Comparison of ENCODE assay signal across 8 mouse cellular contexts in the genomic region with DNA sequence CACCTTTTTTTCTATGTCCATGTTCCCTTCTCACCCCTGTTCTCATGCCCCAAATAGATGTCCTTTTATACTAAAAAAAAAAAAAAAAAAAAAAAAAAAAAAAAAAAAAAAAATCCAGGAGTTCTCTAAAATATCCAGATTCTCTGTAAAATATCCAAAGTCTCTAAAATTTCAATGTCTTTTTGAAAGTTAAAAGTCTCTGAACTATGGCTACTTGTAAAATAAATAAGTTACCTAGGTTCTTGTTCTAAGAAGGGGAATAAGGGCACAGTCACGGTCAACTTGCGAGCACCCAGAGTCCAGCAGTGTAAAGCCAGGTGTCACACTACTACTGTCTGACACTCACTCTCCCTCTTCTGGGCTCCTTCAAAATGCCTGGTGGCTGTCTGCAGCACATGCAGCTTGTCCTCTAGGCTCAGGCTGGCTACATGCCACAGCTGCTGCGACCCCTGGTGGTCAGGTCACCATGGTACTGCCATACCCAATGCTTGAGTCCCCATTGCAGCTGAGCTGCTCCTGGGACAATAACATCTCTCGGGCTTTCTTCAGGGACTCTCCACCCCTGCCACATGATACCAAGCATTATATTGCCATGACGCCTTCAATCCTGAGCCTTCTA. TPM values are rescaled to one million over a fixed set of nuclear protein-coding genes. Genes with fewer than 3 reads are reported as not detected.
DNase-seq lines count a peak whose midpoint lies in the region; TF ChIP-seq lines count a peak whose summit lies in the region.

No protein-coding gene starts in this region.

- DNase-seq in ES-E14 (ENCODE audit: low read depth, low spot score), result peak; percentile 78
- peak; percentile 47 for DNase-seq in fibroblast of lung, adult 2 months (ENCODE audit: low read depth)
- peak; percentile 77 to 90 for DNase-seq in heart, postnatal 14 days
- DNase-seq in kidney, postnatal 4 days, result peak; percentile 93
- DNase-seq in lung, postnatal 10 days, result peak; percentile 91
- DNase-seq in right cerebral cortex, postnatal 14 days, result peak; percentile 78
- DNase-seq in urinary bladder, postnatal 4 days (ENCODE audit: low spot score in 2 of 2), result peak; percentile 72 to 89

- TF ChIP-seq CTCF in bone marrow, adult 2 months (IDR thresholded peaks at IDR 0.05; ENCODE audit: control insufficient read depth, insufficient read depth, low read length), result peak; percentile 94

- 46% methylated on average over 5 of the region's 5 CpGs for WGBS in bone marrow, adult 2 months

- no peak overlapping the region for H3K27ac ChIP-seq in ES-E14 (ENCODE audit: insufficient read depth, low read depth, low read length, poor library complexity, severe bottlenecking)
- no peak overlapping the region for H3K27ac ChIP-seq in bone marrow, adult 2 months (ENCODE audit: control insufficient read depth, insufficient read depth, low read depth, low read length, poor library complexity)

- H3K9ac ChIP-seq in ES-E14 (ENCODE audit: insufficient read depth, low read depth, low read length, poor library complexity, severe bottlenecking), result no peak overlapping the region

- H3K36me3 ChIP-seq in ES-E14 (ENCODE audit: control insufficient read depth, insufficient read depth, low read length, poor library complexity, severe bottlenecking), result peaks cover 32% of the 10 kb centered on the region

- intact Hi-C loops in heart, postnatal 14 days (cut with DNase I), result loop anchor here (5.0 kb wide), 1 partner anchor 224 kb away; no protein-coding TSS in a partner anchor

- no peak overlapping the region for H3K4me3 ChIP-seq in ES-E14 (ENCODE audit: insufficient read depth in 1 of 2, low read depth in 1 of 2, low read length in 2 of 2, poor library complexity in 1 of 2, severe bottlenecking in 1 of 2)
- H3K4me3 ChIP-seq in bone marrow, adult 2 months (replicated peaks; ENCODE audit: control insufficient read depth, low read depth, low read length), result no peak overlapping the region

- H3K9me3 ChIP-seq in ES-E14 (ENCODE audit: control insufficient read depth, insufficient read depth, low read depth, low read length), result no peaks in the 10 kb centered on the region

- H3K4me1 ChIP-seq in ES-E14 (ENCODE audit: control insufficient read depth in 2 of 2, insufficient read depth in 2 of 2, low read length in 2 of 2, poor library complexity in 1 of 2), result no peaks in the 10 kb centered on the region; a peak in 1 of 4 replicates
- H3K4me1 ChIP-seq in bone marrow, adult 2 months (ENCODE audit: control insufficient read depth, insufficient read depth, low read length), result no peaks in the 10 kb centered on the region

- TF ChIP-seq POLR2A in bone marrow, adult 2 months (IDR thresholded peaks at IDR 0.05; ENCODE audit: borderline replicate concordance, control insufficient read depth, low read depth, low read length), result no peak

- in situ Hi-C loops in ES-E14 (cut with MboI; ENCODE audit: low sequenced_read_pairs in 2 of 2, unreplicated experiment in 2 of 2), result no loop called here

TF ChIP-seq in ES-E14, 5 proteins besides CTCF, POLR2A, EP300 and RAD21:
- TF ChIP-seq ZNF384 (IDR thresholded peaks at IDR 0.05; ENCODE audit: low read depth, low read length) (peak; percentile 89), CHD2 (IDR thresholded peaks at IDR 0.05; ENCODE audit: low read depth, low read length) (no peak), HCFC1 (IDR thresholded peaks at IDR 0.05; ENCODE audit: borderline replicate concordance, insufficient read depth, low read length) (no peak), ZC3H11A (IDR thresholded peaks at IDR 0.05; ENCODE audit: borderline replicate concordance, low read depth, low read length) (peak; percentile 30; the same call in 1 of the 2 replicates)

RNA-seq across cellular contexts. Expression of a gene that starts 18.3 kb away (rescaled TPM):
- total RNA-seq in ES-E14 (2012; rRNA removed), result 35.6 and 47.2 TPM in 2 replicates
- 1.4 and 4.6 TPM in 2 replicates for polyA plus RNA-seq in bone marrow, adult 2 months (2011; ENCODE audit: insufficient read depth, insufficient read length, low replicate concordance, missing spikeins)
- 1 to 10 TPM; 5.7 to 6.3 TPM for total RNA-seq in heart, postnatal 14 days (2021)

RNA-seq across cellular contexts. Expression of a gene that starts 44.2 kb away (rescaled TPM):
- 3.6 and 4.6 TPM in 2 replicates for total RNA-seq in ES-E14 (2012; rRNA removed)
- 1.5 and 4.2 TPM in 2 replicates for polyA plus RNA-seq in bone marrow, adult 2 months (2011; ENCODE audit: insufficient read depth, insufficient read length, low replicate concordance, missing spikeins)
- 1 to 10 TPM; 3.1 to 3.6 TPM for total RNA-seq in heart, postnatal 14 days (2021)

RNA-seq across cellular contexts. Expression of a gene that starts 44.3 kb away (rescaled TPM):
- total RNA-seq in ES-E14 (2012; rRNA removed), result 94.6 and 110 TPM in 2 replicates
- 17.1 and 34.0 TPM in 2 replicates for polyA plus RNA-seq in bone marrow, adult 2 months (2011; ENCODE audit: insufficient read depth, insufficient read length, low replicate concordance, missing spikeins)
- 10 to 100 TPM; 30.7 to 31.2 TPM for total RNA-seq in heart, postnatal 14 days (2021)

RNA-seq across cellular contexts. Expression of a gene that starts 49.0 kb away (rescaled TPM):
- not detected in 2 replicates for total RNA-seq in ES-E14 (2012; rRNA removed)
- polyA plus RNA-seq in bone marrow, adult 2 months (2011; ENCODE audit: insufficient read depth, insufficient read length, low replicate concordance, missing spikeins), result not detected in 2 replicates
- total RNA-seq in heart, postnatal 14 days (2021), result not detected
